Mouse (Mus musculus) MEL (cell line): Measurements from ENCODE around the gene Rps17. TPM values are rescaled to one million over a fixed set of nuclear protein-coding genes. Genes with fewer than 3 reads are reported as not detected.
A peak's percentile ranks its signal among the peaks of the same experiment; 100 is the strongest.

Experiments
- DNase-seq: peaks from one replicate; pipeline ENCODE4 v3.0.0; 2011; ENCODE audit warnings: low read depth, low spot score
- H3K27ac ChIP-seq: 2 replicates; pipeline ENCODE4 v1.5.1; 2012; ENCODE audit warnings: low read depth, mild to moderate bottlenecking, control low read depth, low read length, moderate library complexity; ENCODE audit not compliant: control insufficient read depth
- H3K27me3 ChIP-seq, 2 experiments: fragments of 150-350 bp in 1 of 2; sonication (generic) in 1 of 2; 2 replicates each; pipeline ENCODE4 v1.6.1; 2012; ENCODE audit warnings: low read length in 2 of 2, mild to moderate bottlenecking in 2 of 2, improper control_type of control experiment in 1 of 2, moderate library complexity in 1 of 2; ENCODE audit not compliant: insufficient read depth in 2 of 2, control insufficient read depth in 1 of 2
- H3K36me3 ChIP-seq, 2 experiments: 2 replicates each; pipeline ENCODE4 v1.6.1; 2012 to 2014; ENCODE audit warnings: low read length in 2 of 2, improper control_type of control experiment in 1 of 2, inconsistent platforms in 1 of 2, mild to moderate bottlenecking in 1 of 2; ENCODE audit not compliant: insufficient read depth in 2 of 2, control insufficient read depth in 1 of 2
- H3K4me1 ChIP-seq, 2 experiments: fragments of 150-350 bp in 1 of 2; sonication (generic) in 1 of 2; 2 replicates each; pipeline ENCODE4 v1.6.1; 2012; ENCODE audit warnings: low read length in 2 of 2, improper control_type of control experiment in 1 of 2, mild to moderate bottlenecking in 1 of 2; ENCODE audit not compliant: insufficient read depth in 2 of 2, control insufficient read depth in 1 of 2
- H3K4me3 ChIP-seq, 2 experiments: fragments of 150-350 bp in 1 of 2; sonication (generic) in 1 of 2; 2 replicates each; pipeline ENCODE4 v1.5.1; 2012; ENCODE audit warnings: low read depth in 2 of 2, low read length in 2 of 2, mild to moderate bottlenecking in 2 of 2, moderate library complexity in 2 of 2, control low read depth in 1 of 2, improper control_type of control experiment in 1 of 2; ENCODE audit not compliant: control insufficient read depth in 1 of 2, insufficient read depth in 1 of 2
- H3K79me2 ChIP-seq: 2 replicates; pipeline ENCODE4 v1.6.1; 2012; ENCODE audit warnings: mild to moderate bottlenecking, low read length, moderate library complexity; ENCODE audit not compliant: control insufficient read depth, poor library complexity, insufficient read depth
- H3K9ac ChIP-seq: 2 replicates; pipeline ENCODE4 v1.6.1; 2012; ENCODE audit warnings: low read depth, mild to moderate bottlenecking, control low read depth, low read length, moderate library complexity; ENCODE audit not compliant: control insufficient read depth, poor library complexity, severe bottlenecking
- H3K9me3 ChIP-seq: fragments of 150-350 bp; sonication (generic); replicated peaks from 2 replicates; pipeline ENCODE4 v1.6.1; 2012; ENCODE audit warnings: mild to moderate bottlenecking, low read length, improper control_type of control experiment, moderate library complexity; ENCODE audit not compliant: insufficient read depth
- CHD2 ChIP-seq: IDR thresholded peaks from 2 replicates; pipeline ENCODE4 v1.6.1; 2011; ENCODE audit warnings: low read length, improper control_type of control experiment
- CTCF ChIP-seq, 3 experiments: IDR thresholded peaks in 2 of 3; conservative IDR thresholded peaks in 1 of 3; 2 replicates each; pipeline ENCODE4 v1.5.1; 2011 to 2012; ENCODE audit warnings: low read length in 3 of 3, low read depth in 2 of 3, mild to moderate bottlenecking in 2 of 3, improper control_type of control experiment in 1 of 3, inconsistent platforms in 1 of 3, mixed read lengths in 1 of 3, moderate library complexity in 1 of 3; ENCODE audit not compliant: control insufficient read depth in 1 of 3, insufficient read depth in 1 of 3, poor library complexity in 1 of 3, severe bottlenecking in 1 of 3
- ETS1 ChIP-seq: IDR thresholded peaks from 2 replicates; pipeline ENCODE4 v1.6.1; 2012; ENCODE audit warnings: low read depth, mild to moderate bottlenecking, inconsistent platforms, low read length, improper control_type of control experiment, moderate library complexity
- JUND ChIP-seq: IDR thresholded peaks from 2 replicates; pipeline ENCODE4 v1.6.1; 2011; ENCODE audit warnings: low read depth, mild to moderate bottlenecking, improper control_type of control experiment, low read length
- MYB ChIP-seq: IDR thresholded peaks from 2 replicates; pipeline ENCODE4 v1.6.1; 2011; ENCODE audit warnings: mild to moderate bottlenecking, low read depth, low read length, improper control_type of control experiment
- NELFE ChIP-seq: IDR thresholded peaks from 2 replicates; pipeline ENCODE4 v1.6.1; 2011; ENCODE audit warnings: low read depth, low read length, improper control_type of control experiment
- NRF1 ChIP-seq: IDR thresholded peaks from 2 replicates; pipeline ENCODE4 v1.6.1; 2014; ENCODE audit warnings: low read depth, mild to moderate bottlenecking, inconsistent platforms, low read length, improper control_type of control experiment, moderate library complexity; ENCODE audit not compliant: poor library complexity, insufficient read depth, severe bottlenecking
- POLR2AphosphoS2 ChIP-seq: IDR thresholded peaks from 2 replicates; pipeline ENCODE4 v1.6.1; 2011; ENCODE audit warnings: low read length, improper control_type of control experiment
- POLR2AphosphoS5 ChIP-seq: IDR thresholded peaks from 2 replicates; pipeline ENCODE4 v1.6.1; 2012; ENCODE audit warnings: low read depth, borderline replicate concordance, mild to moderate bottlenecking, inconsistent platforms, low read length, moderate library complexity, mixed read lengths
- TAL1 ChIP-seq: IDR thresholded peaks from 2 replicates; pipeline ENCODE4 v1.6.1; 2012; ENCODE audit warnings: mild to moderate bottlenecking, inconsistent platforms, low read length, moderate library complexity, mixed read lengths
- TCF12 ChIP-seq: IDR thresholded peaks from 2 replicates; pipeline ENCODE4 v1.6.1; 2014; ENCODE audit warnings: low read depth, mild to moderate bottlenecking, inconsistent platforms, low read length, improper control_type of control experiment, moderate library complexity
- UBTF ChIP-seq: IDR thresholded peaks from 2 replicates; pipeline ENCODE4 v1.6.1; 2012; ENCODE audit warnings: low read depth, mild to moderate bottlenecking, inconsistent platforms, low read length, improper control_type of control experiment, moderate library complexity, borderline replicate concordance; ENCODE audit not compliant: insufficient read depth
- ZKSCAN1 ChIP-seq: IDR thresholded peaks from 2 replicates; pipeline ENCODE4 v1.6.1; 2012; ENCODE audit warnings: low read depth, mild to moderate bottlenecking, inconsistent platforms, low read length, improper control_type of control experiment, moderate library complexity
- ZNF384 ChIP-seq: IDR thresholded peaks from 2 replicates; pipeline ENCODE4 v1.6.1; 2012; ENCODE audit warnings: low read depth, mild to moderate bottlenecking, inconsistent platforms, low read length, improper control_type of control experiment
- polyA plus RNA-seq, 2 experiments: library from polyadenylated mRNA; stranded (reverse) in 1 of 2; unstranded in 1 of 2; fragments of >175 nt in 1 of 2; fragments of >200 nt in 1 of 2; gene quantifications; 2 replicates each; pipeline versions ENCODE4 v1.2.1 to v1.2.4; 2012; ENCODE audit warnings: low replicate concordance in 2 of 2, low read depth in 1 of 2; ENCODE audit not compliant: insufficient read length in 2 of 2, insufficient read depth in 1 of 2, missing spikeins in 1 of 2
- total RNA-seq: library from RNA; depleted of rRNA; stranded (reverse); fragments of 300-350 nt; gene quantifications from 2 replicates; pipeline ENCODE4 v1.2.3, GENCODE M21; 2012

Gene Rps17
- total and polyA plus RNA-seq, 3 experiments = 2,738 to 10,538 (median 4,252) TPM

DNA sequence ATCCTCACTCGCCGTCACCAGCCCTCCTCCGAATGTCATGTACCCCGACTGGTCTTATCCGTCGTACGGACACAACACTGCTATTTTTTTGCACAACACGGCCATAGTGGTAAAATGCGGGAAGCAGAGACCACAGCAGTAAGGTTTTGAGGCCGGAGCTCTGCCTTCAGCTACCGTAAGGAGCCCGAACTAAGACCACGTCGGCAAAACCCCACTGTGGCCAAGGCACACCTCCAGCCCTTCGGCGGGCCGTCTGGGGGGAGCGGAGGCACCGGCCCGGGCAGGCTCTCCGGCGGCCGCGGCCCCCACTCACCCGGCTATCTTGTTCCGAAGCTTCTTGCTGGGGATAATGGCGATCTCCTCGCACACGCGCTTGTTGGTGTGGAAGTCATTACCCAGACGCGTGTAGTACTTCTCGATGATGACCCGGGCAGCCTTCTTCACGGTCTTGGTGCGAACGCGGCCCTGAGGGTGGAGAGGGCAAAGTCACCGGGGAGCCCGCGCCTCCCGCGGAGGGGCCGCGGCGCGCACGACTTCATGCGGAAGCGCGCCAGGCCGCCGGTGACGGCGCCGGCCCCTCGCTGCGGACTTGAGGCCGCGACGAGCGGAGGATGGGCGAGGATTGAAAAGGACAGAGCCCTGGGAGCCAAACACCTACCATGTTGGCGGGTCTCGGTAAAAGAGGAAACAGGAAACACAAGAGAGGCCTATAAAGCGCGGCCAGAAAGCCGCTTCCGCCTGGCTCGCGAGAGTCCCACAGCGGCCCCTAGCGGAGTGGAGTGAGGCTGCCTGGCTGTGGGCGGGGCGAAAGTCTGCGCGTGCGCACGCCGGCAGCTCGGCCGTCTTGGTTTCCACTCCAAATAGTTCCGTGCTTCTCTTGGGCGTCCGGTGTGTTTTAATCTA is at the start of gene Rps17 (continued):
- peak; percentile 81 for TF ChIP-seq POLR2AphosphoS2
- TF ChIP-seq ZKSCAN1 = no peak
- TF ChIP-seq JUND = no peak
- no peak for TF ChIP-seq MYB
- TF ChIP-seq TAL1 = no peak

DNA sequence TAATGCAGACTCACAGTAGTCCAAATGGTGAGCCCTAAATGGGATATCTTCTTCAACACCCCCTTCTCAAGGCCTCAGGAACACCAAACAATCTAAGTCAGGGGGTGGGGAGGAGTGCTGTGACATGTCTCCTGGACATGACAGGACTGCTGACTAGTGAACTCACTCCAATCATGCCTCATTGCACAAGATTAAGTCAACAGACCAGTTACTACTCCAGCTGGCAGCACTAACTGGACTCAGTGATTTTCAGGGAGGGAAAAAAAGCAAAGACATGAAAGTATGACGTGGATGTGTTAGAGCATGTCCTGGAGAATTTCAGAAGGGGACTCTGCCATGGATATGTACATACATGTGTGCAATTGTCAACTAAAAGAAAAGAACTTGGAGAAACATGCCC is 34.3 kb upstream of the Rps17 start:
- peaks cover under 1 to 9% of the 10 kb centered on the region in 2 experiments for H3K27me3 ChIP-seq
- no peak for TF ChIP-seq TCF12
- TF ChIP-seq JUND = no peak
- TF ChIP-seq CHD2 = no peak
- TF ChIP-seq UBTF = no peak
- no peak for TF ChIP-seq ZNF384
- no peak for TF ChIP-seq NRF1
- no peaks in the 10 kb centered on the region for H3K4me1 ChIP-seq
- H3K79me2 ChIP-seq = no peaks in the 10 kb centered on the region
- H3K4me3 ChIP-seq = no peak overlapping the region
- H3K27ac ChIP-seq = no peak overlapping the region
- no peak for DNase-seq
- H3K36me3 ChIP-seq = no peaks in the 10 kb centered on the region
- no peaks in the 10 kb centered on the region for H3K9me3 ChIP-seq
- H3K9ac ChIP-seq = no peak overlapping the region

DNA sequence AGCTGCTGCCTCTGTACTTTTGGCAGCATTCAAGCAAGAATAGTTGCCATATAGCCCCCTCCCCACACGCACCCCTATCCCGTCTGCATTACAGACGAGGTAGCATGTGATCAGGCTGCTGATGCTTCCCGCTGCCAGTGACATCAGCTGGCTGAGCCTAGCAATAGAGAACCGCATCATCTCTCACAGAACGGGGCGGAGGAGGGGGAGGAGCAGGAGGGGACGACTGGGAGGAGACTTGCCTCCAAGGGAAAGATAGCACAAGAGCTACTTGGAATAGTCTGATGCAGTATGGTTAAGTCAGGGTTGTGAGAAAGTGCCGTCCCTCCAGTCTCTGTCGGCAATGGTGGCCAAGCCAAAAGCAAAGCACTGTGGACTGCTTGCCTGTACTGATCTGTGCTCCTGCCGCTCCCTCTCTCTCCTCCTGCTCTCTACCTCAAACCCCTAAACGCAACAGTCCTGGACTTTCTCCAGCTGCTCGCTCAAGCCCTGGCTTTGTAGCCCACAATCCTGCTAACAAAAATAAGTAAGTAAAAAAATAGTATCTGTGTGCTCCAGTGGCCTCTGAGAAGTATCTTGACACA is 27.4 kb upstream of the Rps17 start:
- no peak for DNase-seq
- H3K36me3 ChIP-seq = no peaks in the 10 kb centered on the region
- peaks cover 0 to 8% of the 10 kb centered on the region in 2 experiments for H3K27me3 ChIP-seq
- H3K4me3 ChIP-seq = no peak overlapping the region
- no peaks in the 10 kb centered on the region for H3K9me3 ChIP-seq
- H3K27ac ChIP-seq = no peak overlapping the region
- TF ChIP-seq CTCF (IDR thresholded peaks at IDR 0.05 in 2 of 3, conservative IDR thresholded peaks at IDR 0.05 in 1 of 3; ENCODE audit: control insufficient read depth in 1 of 3, insufficient read depth in 1 of 3, low read depth in 2 of 3, low read length in 3 of 3, poor library complexity in 1 of 3, severe bottlenecking in 1 of 3) (no peak), NELFE (no peak), UBTF (no peak), POLR2AphosphoS5 (no peak), ETS1 (no peak)
- no peak overlapping the region for H3K9ac ChIP-seq
- H3K4me1 ChIP-seq = no peaks in the 10 kb centered on the region
- no peaks in the 10 kb centered on the region for H3K79me2 ChIP-seq
